Mouse (Mus musculus) lung, postnatal 0 days (tissue): ENCODE data around the gene Sept8. TPM values are rescaled to one million over a fixed set of nuclear protein-coding genes. Genes with fewer than 3 reads are reported as not detected.
A peak's percentile ranks its signal among the peaks of the same experiment; 100 is the strongest.

Experiments
- ATAC-seq: fragments of 200-750 bp; cut with Nextera tagmentation; 2 replicates; pipeline ENCODE4 v1.8.0; 2017; ENCODE audit warnings: moderate library complexity
- DNase-seq: peaks from one replicate; pipeline ENCODE4 v3.0.0-alpha.2; 2016; ENCODE audit warnings: low spot score
- H3K27ac ChIP-seq: fragments of 300-500 bp; sonication (generic); 2 replicates; pipeline ENCODE4 v1.5.1; 2014; ENCODE audit warnings: antibody characterized with exemption, mild to moderate bottlenecking, low read length, mixed read lengths
- H3K27me3 ChIP-seq: fragments of 300-500 bp; sonication (generic); replicated peaks from 2 replicates; pipeline ENCODE4 v1.6.1; 2014; ENCODE audit warnings: low read length, mixed read lengths; ENCODE audit not compliant: insufficient read depth
- H3K36me3 ChIP-seq: fragments of 300-500 bp; sonication (generic); 2 replicates; pipeline ENCODE4 v1.6.1; 2014; ENCODE audit warnings: low read length, mixed read lengths; ENCODE audit not compliant: insufficient read depth
- H3K4me1 ChIP-seq: fragments of 300-500 bp; sonication (generic); 2 replicates; pipeline ENCODE4 v1.6.1; 2014; ENCODE audit warnings: antibody characterized with exemption, low read depth, low read length, mixed read lengths; ENCODE audit not compliant: insufficient read depth
- H3K4me2 ChIP-seq: fragments of 300-500 bp; sonication (generic); replicated peaks from 2 replicates; pipeline ENCODE4 v1.6.1; 2014; ENCODE audit warnings: low read depth, mild to moderate bottlenecking, low read length, moderate library complexity, mixed read lengths
- H3K4me3 ChIP-seq: fragments of 300-500 bp; sonication (generic); 2 replicates; pipeline ENCODE4 v1.5.1; 2014; ENCODE audit warnings: low read depth, low read length
- H3K9ac ChIP-seq: fragments of 300-500 bp; sonication (generic); replicated peaks from 2 replicates; pipeline ENCODE4 v1.6.1; 2014; ENCODE audit warnings: low read depth, mild to moderate bottlenecking
- H3K9me3 ChIP-seq: fragments of 300-500 bp; sonication (generic); 2 replicates; pipeline ENCODE4 v1.6.1; 2016; ENCODE audit warnings: low read length, mixed read lengths
- CTCF ChIP-seq: IDR thresholded peaks from 2 replicates; pipeline ENCODE4 v1.5.1; 2016; ENCODE audit warnings: antibody characterized with exemption, mild to moderate bottlenecking
- EP300 ChIP-seq: IDR thresholded peaks from 2 replicates; pipeline ENCODE4 v1.6.1; 2016; ENCODE audit warnings: antibody characterized with exemption, mild to moderate bottlenecking, control low read depth
- WGBS: fragments of 180-500 bp; shearing (Covaris S2); extraction: QIAGEN DNeasy Blood & Tissue Kit; methylation state at CpG from one replicate; pipeline ENCODE4 v1.1.7; 2014; 5-methylcytosine and 5-hydroxymethylcytosine counted together
- polyA plus RNA-seq: library from polyadenylated mRNA; unstranded; fragments of >200 nt; fragmentation: Nextera tagmentation; extraction: Ambion mirVana; gene quantifications from 2 replicates; pipeline ENCODE4 v1.2.1, GENCODE M21; 2015

Sept8 gene
- polyA plus RNA-seq, 1 experiment from 2014 or later = 13.9 TPM

DNA sequence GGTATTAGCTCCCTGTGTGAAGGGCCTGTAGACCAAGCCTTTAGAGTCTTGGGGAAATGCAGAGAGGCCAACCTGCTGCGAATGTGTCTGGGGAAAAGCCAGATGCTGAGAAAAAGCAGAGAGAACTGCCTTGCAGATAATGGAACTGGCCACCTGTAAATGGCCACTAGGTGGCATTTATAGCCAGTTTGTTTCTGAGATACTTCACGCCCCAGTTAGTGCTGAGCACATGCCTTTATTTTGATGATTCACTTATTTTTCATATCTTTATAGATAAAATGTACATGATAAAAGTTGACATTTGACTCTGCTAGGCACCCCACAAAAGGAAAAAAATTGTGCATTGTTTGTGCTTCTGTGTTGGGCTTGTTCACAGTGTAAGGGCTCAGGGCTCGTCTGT lies 65.8 kb downstream of the Sept8 start:
- Histone ChIP-seq H3K9me3 (no peaks in the 10 kb centered on the region), H3K27me3 (no peaks in the 10 kb centered on the region), H3K4me2 (no peak overlapping the region), H3K36me3 (peaks cover 18% of the 10 kb centered on the region), H3K4me3 (no peak overlapping the region), H3K4me1 (no peaks in the 10 kb centered on the region), H3K27ac (no peak overlapping the region), H3K9ac (no peak overlapping the region)
- ATAC-seq (no peak), DNase-seq (peak; percentile 56)
- peak; percentile 74 for TF ChIP-seq CTCF
- TF ChIP-seq EP300 = no peak
- WGBS = 69% methylated on average over 3 of the region's 3 CpGs

DNA sequence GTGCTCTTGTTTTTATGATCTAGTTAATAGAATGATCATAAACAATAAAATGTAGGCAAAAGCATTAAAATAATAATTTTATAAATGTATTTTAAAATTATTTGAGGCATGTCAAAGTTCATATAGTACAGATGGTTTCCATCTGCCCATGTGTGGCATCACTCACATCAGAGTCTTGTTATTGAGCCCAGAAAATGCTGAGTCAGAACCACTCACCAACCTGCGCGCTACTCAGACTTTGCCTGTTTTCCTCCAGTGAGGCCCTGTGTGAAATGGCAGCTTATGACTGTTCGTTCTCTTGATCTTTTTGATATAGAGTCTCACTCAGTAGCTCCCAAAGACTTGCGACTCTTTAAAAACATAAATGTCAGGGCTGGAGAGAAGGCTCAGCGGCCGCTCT lies 66.5 kb downstream of the Sept8 start:
- Histone ChIP-seq H3K4me2 (no peak overlapping the region), H3K4me3 (no peak overlapping the region), H3K9me3 (no peaks in the 10 kb centered on the region), H3K4me1 (no peaks in the 10 kb centered on the region), H3K36me3 (peaks cover 15% of the 10 kb centered on the region), H3K27ac (no peak overlapping the region), H3K9ac (no peak overlapping the region), H3K27me3 (no peaks in the 10 kb centered on the region)
- ATAC-seq (no peak), DNase-seq (no peak)
- 98% methylated on average over 6 of the region's 6 CpGs for WGBS
- TF ChIP-seq CTCF (no peak), EP300 (no peak)

DNA sequence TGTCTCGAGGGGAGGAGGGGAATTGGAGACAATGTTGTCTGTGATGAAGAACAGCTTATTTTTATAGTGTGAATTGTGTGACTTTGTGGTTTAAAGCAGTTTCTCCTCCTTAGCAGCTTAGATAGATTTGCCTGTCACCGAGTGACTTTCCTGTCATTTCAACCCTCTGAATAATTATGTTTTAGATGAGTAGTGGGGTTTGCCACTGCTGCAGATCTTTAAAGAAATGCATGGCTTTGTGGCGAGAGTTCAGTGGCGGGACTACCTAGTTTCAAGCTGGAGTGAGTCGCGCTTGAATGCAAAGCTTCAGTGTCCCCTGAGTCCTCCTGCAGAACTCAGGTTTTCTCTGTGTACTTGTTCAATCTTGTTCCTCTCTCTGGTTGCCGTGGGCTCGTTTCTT lies 69.2 kb downstream of the Sept8 start:
- Histone ChIP-seq H3K4me2 (no peak overlapping the region), H3K27ac (no peak overlapping the region), H3K36me3 (peaks cover 12% of the 10 kb centered on the region; the same call in 1 of the 2 replicates), H3K4me3 (no peak overlapping the region), H3K4me1 (no peaks in the 10 kb centered on the region), H3K27me3 (no peaks in the 10 kb centered on the region), H3K9me3 (no peaks in the 10 kb centered on the region), H3K9ac (no peak overlapping the region)
- TF ChIP-seq EP300 = no peak
- no peak for TF ChIP-seq CTCF
- 82% methylated on average over 8 of the region's 8 CpGs for WGBS
- DNase-seq (no peak), ATAC-seq (no peak)

DNA sequence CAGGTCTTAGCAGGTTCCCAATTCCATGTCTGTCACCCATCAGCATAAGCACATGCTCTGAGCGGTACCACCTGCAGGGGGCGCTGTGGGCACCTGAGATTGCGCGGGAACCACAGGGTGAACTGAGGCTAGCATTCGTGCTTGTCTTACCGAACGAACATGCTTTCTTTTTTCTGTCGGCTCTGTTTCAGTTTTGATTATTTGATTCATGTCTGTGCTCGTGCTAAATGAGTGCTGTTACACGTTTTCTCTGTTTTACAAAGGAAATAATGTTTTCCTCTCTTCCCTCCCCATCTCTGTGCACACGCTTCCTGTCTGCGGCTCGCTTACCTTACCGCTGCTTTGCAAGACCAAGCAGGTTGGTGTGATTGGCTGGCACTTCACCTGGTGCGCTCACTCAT lies 71.3 kb downstream of the Sept8 start:
- Histone ChIP-seq H3K9ac (no peak overlapping the region), H3K9me3 (no peaks in the 10 kb centered on the region), H3K4me1 (no peaks in the 10 kb centered on the region), H3K27me3 (no peaks in the 10 kb centered on the region), H3K4me2 (no peak overlapping the region), H3K36me3 (0 out of 2 replicates have a peak, but pooled peaks cover 4% of the 10 kb centered on the region), H3K27ac (no peak overlapping the region), H3K4me3 (no peak overlapping the region)
- WGBS = 43% methylated on average over 15 of the region's 15 CpGs
- DNase-seq (peak; percentile 27), ATAC-seq (no peak)
- no peak for TF ChIP-seq EP300
- peak; percentile 76 for TF ChIP-seq CTCF

DNA sequence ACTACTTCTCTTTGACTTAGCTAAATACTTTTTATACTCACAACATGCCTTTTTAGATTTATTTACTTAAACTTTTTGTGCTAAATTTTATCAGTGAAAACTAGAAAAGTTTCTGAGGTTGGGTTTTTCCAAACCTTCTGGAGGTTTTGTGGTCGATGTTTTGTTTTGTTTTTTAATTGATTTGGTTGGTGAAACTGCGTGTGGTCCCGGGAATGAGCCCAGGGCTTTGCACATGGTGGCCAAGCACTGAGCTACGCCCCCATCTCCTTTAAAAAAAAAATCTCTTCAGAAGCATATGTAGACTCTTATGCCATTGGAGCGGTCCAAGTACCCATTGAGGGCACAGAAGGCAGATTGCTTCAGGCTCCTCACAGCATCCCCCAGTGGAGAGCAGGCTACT lies 72.1 kb downstream of the Sept8 start:
- no peaks in the 10 kb centered on the region for H3K9me3 ChIP-seq
- ATAC-seq (no peak), DNase-seq (no peak)
- H3K4me3 ChIP-seq = no peak overlapping the region
- H3K4me1 ChIP-seq = no peaks in the 10 kb centered on the region
- TF ChIP-seq EP300 (no peak), CTCF (no peak)
- H3K4me2 ChIP-seq = no peak overlapping the region
- WGBS = 92% methylated on average over 5 of the region's 5 CpGs
- 0 out of 2 replicates have a peak, but pooled peaks cover 4% of the 10 kb centered on the region for H3K36me3 ChIP-seq
- no peak overlapping the region for H3K9ac ChIP-seq
- H3K27me3 ChIP-seq = no peaks in the 10 kb centered on the region
- no peak overlapping the region for H3K27ac ChIP-seq

Other genes with a start within 250 kb of the Sept8 start
- gene Hspa4, start 218.8 kb upstream of the Sept8 start, polyA plus RNA-seq = 42.0 and 42.3 TPM in 2 replicates
- gene Zcchc10, start 194.6 kb upstream of the Sept8 start, polyA plus RNA-seq = 13.4 and 16.3 TPM in 2 replicates
- gene Aff4, start 168.4 kb upstream of the Sept8 start, polyA plus RNA-seq = 45.3 and 50.9 TPM in 2 replicates
- gene Leap2, start 96.1 kb upstream of the Sept8 start, polyA plus RNA-seq = 0.38 TPM in 1 of 2 replicates, not detected in the other
- 442 and 520 TPM in 2 replicates for gene Uqcrq, start 88.4 kb upstream of the Sept8 start, polyA plus RNA-seq
- 0.84 and 1.3 TPM in 2 replicates for gene Gdf9, start 88.2 kb upstream of the Sept8 start, polyA plus RNA-seq
- gene Gm10447, start 62.1 kb upstream of the Sept8 start, polyA plus RNA-seq = 0.10 TPM in 1 of 2 replicates, not detected in the other
- 0.88 and 1.0 TPM in 2 replicates for gene Shroom1, start 62.1 kb upstream of the Sept8 start, polyA plus RNA-seq
- gene Gm9837, start 48.8 kb upstream of the Sept8 start, polyA plus RNA-seq = not detected in 2 replicates
- not detected in 2 replicates for gene Gm9945, start 39.1 kb upstream of the Sept8 start, polyA plus RNA-seq
- gene Sowaha, start 39.0 kb upstream of the Sept8 start, polyA plus RNA-seq = 0.42 and 0.62 TPM in 2 replicates
- 39.4 and 39.9 TPM in 2 replicates for gene Kif3a, start 48.1 kb downstream of the Sept8 start, polyA plus RNA-seq
- 0.64 and 0.79 TPM in 2 replicates for gene Il4, start 99.4 kb downstream of the Sept8 start, polyA plus RNA-seq
- gene Il13, start 115.4 kb downstream of the Sept8 start, polyA plus RNA-seq = not detected in 2 replicates
- 18.1 and 19.4 TPM in 2 replicates for gene Rad50, start 188.1 kb downstream of the Sept8 start, polyA plus RNA-seq
- gene Il5, start 201.5 kb downstream of the Sept8 start, polyA plus RNA-seq = not detected in 2 replicates